Mouse (Mus musculus): ENCODE results near the gene Gtf2b. TPM values are rescaled to one million over a fixed set of nuclear protein-coding genes. Genes with fewer than 3 reads are reported as not detected.

Gene Gtf2b
- total RNA-seq (2017) = 136 and 166 TPM in 2 replicates

GRCm38 (mm10) chr3:142764995-142765777 is at the start of gene Gtf2b:
Gene Gtf2b (plus strand): TSS chr3:142765045.
- peak; percentile 93 to 94 for ATAC-seq (replicated peaks in 1 of 2; ENCODE audit: insufficient read depth in 1 of 2, low FRiP score in 2 of 2, low TSS enrichment in 1 of 2, low read depth in 1 of 2, poor library complexity in 2 of 2, severe bottlenecking in 2 of 2)

DNA sequence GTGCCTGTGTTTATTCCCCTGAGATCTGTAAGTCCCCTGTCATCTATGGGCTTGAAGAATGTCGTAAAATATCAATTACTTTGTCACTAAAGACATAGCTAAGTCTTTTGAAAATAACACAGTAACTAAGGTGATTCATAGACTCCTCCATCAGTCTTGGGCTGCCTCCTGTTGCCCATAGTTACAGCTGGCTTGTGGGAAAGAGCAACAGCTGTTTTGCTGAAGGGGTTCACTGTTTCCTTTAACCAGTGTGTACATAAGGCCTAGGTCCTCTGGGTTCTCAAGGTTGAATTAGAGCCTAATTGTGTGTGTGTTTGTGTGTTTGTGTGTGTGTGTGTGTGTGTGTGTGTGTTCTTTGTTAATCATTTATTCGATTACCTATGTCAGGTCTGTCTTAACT is 39.4 kb upstream of the Gtf2b start:
- ATAC-seq (replicated peaks in 1 of 2; ENCODE audit: insufficient read depth in 1 of 2, low FRiP score in 2 of 2, low TSS enrichment in 1 of 2, low read depth in 1 of 2, poor library complexity in 2 of 2, severe bottlenecking in 2 of 2) = no peak

GRCm38 (mm10) chr3:142725969-142726672 is 38.7 kb upstream of the Gtf2b start:
- ATAC-seq (replicated peaks in 1 of 2; ENCODE audit: insufficient read depth in 1 of 2, low FRiP score in 2 of 2, low TSS enrichment in 1 of 2, low read depth in 1 of 2, poor library complexity in 2 of 2, severe bottlenecking in 2 of 2) = no peak

GRCm38 (mm10) chr3:142734291-142734690 is 30.6 kb upstream of the Gtf2b start:
- ATAC-seq (replicated peaks in 1 of 2; ENCODE audit: insufficient read depth in 1 of 2, low FRiP score in 2 of 2, low TSS enrichment in 1 of 2, low read depth in 1 of 2, poor library complexity in 2 of 2, severe bottlenecking in 2 of 2) = no peak

DNA sequence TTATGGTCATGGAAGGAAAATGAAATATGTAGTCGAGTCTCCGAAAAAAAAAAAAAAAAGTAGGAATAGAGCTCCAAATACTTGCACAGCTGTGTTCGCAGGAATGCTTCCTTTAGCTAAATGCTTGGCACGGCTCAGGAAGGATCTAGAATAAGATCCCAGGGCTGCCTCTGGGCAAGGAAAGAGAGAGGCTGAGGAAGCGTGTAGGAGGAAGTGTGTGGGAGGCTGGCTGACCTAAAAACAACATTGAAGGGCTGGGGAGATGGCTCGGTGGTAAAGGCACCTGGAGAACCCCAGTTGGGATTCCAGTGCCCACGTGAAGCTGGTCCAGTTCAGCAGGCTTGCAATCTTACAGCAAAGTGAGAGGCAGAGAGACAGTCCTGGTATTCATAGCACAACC is 23.9 kb upstream of the Gtf2b start:
- ATAC-seq (replicated peaks in 1 of 2; ENCODE audit: insufficient read depth in 1 of 2, low FRiP score in 2 of 2, low TSS enrichment in 1 of 2, low read depth in 1 of 2, poor library complexity in 2 of 2, severe bottlenecking in 2 of 2) = no peak

GRCm38 (mm10) chr3:142743973-142744898 is 20.6 kb upstream of the Gtf2b start:
- ATAC-seq (replicated peaks in 1 of 2; ENCODE audit: insufficient read depth in 1 of 2, low FRiP score in 2 of 2, low TSS enrichment in 1 of 2, low read depth in 1 of 2, poor library complexity in 2 of 2, severe bottlenecking in 2 of 2) = peak; percentile 70 to 79

GRCm38 (mm10) chr3:142745076-142745475 is 19.8 kb upstream of the Gtf2b start:
- ATAC-seq (replicated peaks in 1 of 2; ENCODE audit: insufficient read depth in 1 of 2, low FRiP score in 2 of 2, low TSS enrichment in 1 of 2, low read depth in 1 of 2, poor library complexity in 2 of 2, severe bottlenecking in 2 of 2) = no peak

DNA sequence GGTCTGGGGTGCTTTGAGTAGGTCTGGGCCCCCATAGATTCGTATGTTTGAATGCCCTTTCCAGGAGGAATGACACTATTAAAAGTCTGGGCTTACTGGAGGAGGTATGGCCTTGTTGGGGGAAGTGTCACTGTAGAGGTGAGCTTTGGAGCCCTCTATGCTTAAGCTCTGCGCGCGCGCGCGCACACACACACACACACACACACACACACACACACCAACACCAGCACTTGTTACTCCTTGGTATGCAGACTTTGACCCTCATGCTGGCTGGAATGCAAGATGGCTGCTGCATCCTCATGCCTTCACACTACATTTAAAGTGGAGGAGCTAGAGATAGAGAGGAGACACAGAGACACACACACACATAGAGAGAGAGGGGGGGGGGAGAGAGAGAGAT is 17.2 kb upstream of the Gtf2b start:
- no peak for ATAC-seq (replicated peaks in 1 of 2; ENCODE audit: insufficient read depth in 1 of 2, low FRiP score in 2 of 2, low TSS enrichment in 1 of 2, low read depth in 1 of 2, poor library complexity in 2 of 2, severe bottlenecking in 2 of 2)

DNA sequence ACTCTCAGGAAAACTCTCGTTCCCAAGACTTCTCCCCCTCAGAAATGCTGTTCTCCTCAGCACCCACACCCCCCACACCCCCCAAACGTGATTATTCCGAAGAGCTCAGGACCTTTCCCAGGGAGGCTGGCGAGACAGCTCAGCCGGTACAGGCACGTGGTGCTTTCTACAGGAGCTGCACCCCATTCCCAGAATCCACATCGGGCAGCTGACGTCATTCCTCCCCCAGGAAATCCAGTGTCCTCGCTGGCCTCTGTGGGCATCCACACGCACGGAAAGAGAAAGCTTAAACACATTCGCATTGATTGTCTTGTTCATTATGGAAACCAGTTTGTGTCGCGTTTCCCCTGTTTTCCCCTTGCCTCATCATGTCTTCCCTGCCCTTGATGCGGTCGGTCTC is 15.7 kb upstream of the Gtf2b start:
- no peak for ATAC-seq (replicated peaks in 1 of 2; ENCODE audit: insufficient read depth in 1 of 2, low FRiP score in 2 of 2, low TSS enrichment in 1 of 2, low read depth in 1 of 2, poor library complexity in 2 of 2, severe bottlenecking in 2 of 2)

DNA sequence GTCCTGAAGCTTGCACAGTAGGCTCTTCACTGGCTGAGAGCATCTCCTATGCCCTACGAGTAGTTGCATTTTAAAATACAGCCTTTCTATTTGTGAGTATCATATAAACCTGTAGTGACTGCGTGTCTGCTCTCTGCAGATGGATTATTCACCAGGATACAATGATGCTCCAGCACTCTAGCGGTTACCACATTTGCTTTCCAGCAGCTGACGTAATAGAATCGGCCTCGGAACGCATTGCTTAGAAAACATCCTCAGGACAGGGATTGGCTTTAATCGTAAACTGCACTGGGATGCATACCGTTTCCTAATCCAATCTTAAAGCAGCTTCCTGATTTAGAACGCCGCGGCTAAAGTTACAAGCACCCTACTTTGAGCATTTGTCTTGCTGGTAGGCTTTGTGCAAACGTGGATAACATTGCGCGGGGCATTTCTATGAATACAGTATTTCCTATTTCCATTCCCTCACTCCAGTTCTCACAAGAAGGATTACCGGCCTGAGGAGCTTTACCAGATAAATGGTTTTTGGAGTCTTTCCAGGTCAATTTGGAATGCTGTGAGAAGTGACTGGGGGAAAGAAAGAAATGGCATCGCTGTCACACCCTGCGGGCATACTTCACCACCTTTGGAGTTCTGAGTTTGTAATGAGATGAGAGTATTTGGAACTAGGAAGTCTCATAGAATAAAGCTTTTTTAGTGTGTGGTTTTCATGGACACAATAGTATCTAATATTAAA is 9.5 kb upstream of the Gtf2b start:
- ATAC-seq (replicated peaks in 1 of 2; ENCODE audit: insufficient read depth in 1 of 2, low FRiP score in 2 of 2, low TSS enrichment in 1 of 2, low read depth in 1 of 2, poor library complexity in 2 of 2, severe bottlenecking in 2 of 2) = no peak

DNA sequence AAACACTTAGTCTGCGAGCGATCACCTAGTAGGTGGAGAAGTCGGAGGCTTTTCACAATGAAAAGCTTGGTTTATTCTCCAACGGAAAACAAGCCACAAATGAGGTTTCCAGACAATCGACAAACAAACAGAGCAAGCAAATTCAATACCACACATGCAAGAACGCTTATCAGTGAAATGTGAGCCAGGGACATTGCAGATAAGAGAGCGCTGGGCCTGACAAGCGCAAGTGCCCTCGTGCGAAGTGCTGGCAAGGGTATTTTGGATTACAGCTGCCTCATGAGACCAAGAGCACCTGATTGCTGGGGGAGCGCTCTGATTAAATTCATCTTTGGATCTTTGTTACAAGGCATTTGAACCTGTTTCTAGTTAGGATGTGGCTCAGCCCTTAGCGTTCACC is 7.0 kb upstream of the Gtf2b start:
- ATAC-seq (replicated peaks in 1 of 2; ENCODE audit: insufficient read depth in 1 of 2, low FRiP score in 2 of 2, low TSS enrichment in 1 of 2, low read depth in 1 of 2, poor library complexity in 2 of 2, severe bottlenecking in 2 of 2) = no peak; a peak in 1 of 4 replicates

- no peak for ATAC-seq (replicated peaks in 1 of 2; ENCODE audit: insufficient read depth in 1 of 2, low FRiP score in 2 of 2, low TSS enrichment in 1 of 2, low read depth in 1 of 2, poor library complexity in 2 of 2, severe bottlenecking in 2 of 2)
Observed at GRCm38 (mm10) chr3:142758593-142758992, 6.3 kb upstream of the Gtf2b start.

- ATAC-seq (replicated peaks in 1 of 2; ENCODE audit: insufficient read depth in 1 of 2, low FRiP score in 2 of 2, low TSS enrichment in 1 of 2, low read depth in 1 of 2, poor library complexity in 2 of 2, severe bottlenecking in 2 of 2) = no peak
Observed at GRCm38 (mm10) chr3:142760356-142760755, 4.5 kb upstream of the Gtf2b start.

- peak; percentile 0 to 1; a peak in 1 of 4 replicates for ATAC-seq (replicated peaks in 1 of 2; ENCODE audit: insufficient read depth in 1 of 2, low FRiP score in 2 of 2, low TSS enrichment in 1 of 2, low read depth in 1 of 2, poor library complexity in 2 of 2, severe bottlenecking in 2 of 2)
Observed at GRCm38 (mm10) chr3:142765778-142766165, 927 bp downstream of the Gtf2b start.

DNA sequence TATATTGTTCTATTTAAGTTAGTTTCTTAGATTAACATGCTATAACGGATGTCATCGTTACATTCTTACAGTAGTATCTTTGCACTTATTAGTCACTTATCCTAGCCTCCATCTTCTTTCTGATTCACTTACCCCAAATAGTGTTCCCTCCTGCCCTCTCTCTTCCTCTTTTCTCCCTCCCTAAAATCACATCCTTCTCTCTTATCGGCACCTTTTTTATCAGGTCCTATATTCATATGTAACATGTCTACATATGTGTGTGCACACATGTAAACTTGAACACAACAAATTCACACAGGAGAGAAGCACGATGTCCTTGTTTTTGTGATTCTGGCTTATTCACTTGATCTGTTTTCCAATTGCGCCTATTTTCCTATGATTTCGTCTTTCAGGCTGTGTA is 3.7 kb downstream of the Gtf2b start:
- ATAC-seq (replicated peaks in 1 of 2; ENCODE audit: insufficient read depth in 1 of 2, low FRiP score in 2 of 2, low TSS enrichment in 1 of 2, low read depth in 1 of 2, poor library complexity in 2 of 2, severe bottlenecking in 2 of 2) = no peak

DNA sequence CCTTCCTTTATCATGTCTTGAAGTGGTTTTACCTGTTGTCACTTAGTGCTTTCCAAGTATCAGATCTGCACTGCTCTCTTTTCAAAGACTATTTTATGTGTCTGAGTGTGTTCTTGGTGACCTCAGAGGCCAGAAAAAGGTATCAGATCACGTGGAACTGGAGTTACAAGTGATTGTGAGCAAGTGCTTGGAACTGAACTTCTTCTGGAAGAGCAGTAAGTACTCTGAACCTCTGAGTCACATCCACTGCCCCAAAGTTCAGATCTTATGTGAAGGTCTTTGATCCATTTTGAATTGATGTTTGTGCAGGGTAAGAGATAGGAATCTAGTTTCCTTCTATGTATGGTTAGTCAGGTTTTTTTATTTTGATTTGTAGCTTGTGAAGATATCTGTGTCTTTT is 5.7 kb downstream of the Gtf2b start:
- ATAC-seq (replicated peaks in 1 of 2; ENCODE audit: insufficient read depth in 1 of 2, low FRiP score in 2 of 2, low TSS enrichment in 1 of 2, low read depth in 1 of 2, poor library complexity in 2 of 2, severe bottlenecking in 2 of 2) = no peak

- ATAC-seq (replicated peaks in 1 of 2; ENCODE audit: insufficient read depth in 1 of 2, low FRiP score in 2 of 2, low TSS enrichment in 1 of 2, low read depth in 1 of 2, poor library complexity in 2 of 2, severe bottlenecking in 2 of 2) = no peak
Observed at GRCm38 (mm10) chr3:142773538-142774191, 8.8 kb downstream of the Gtf2b start.
